Mouse (Mus musculus) kidney, adult 9 months (tissue): Measurements from ENCODE around the gene B4galt3.

Experiments used
- DNase-seq: peaks from one replicate; pipeline ENCODE4 v3.0.0; 2022

B4galt3 gene

GRCm38 (mm10) chr1:171241952-171242351 lies 28.2 kb upstream of the B4galt3 start:
- DNase-seq: peak; percentile 66

DNA sequence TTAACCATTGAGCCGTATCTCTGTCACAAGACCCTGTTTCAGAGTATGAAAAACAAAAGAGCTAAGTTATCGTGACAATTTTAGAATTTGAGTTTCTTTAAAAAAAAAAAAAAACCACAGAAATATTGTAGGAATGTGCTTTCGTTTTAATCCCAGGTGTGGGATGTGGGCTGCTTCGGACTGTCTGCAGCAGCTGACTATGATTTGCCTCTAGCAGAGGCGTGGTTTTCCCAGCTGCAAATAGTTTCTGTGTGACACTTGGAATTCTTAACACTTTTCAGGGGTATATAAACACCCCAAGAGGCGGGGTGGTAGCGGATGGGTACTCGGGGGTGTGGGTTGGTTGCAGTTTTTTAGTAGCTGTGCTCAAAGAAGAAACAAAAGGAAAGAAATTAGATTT lies 24.8 kb upstream of the B4galt3 start:
- DNase-seq: no peak

DNA sequence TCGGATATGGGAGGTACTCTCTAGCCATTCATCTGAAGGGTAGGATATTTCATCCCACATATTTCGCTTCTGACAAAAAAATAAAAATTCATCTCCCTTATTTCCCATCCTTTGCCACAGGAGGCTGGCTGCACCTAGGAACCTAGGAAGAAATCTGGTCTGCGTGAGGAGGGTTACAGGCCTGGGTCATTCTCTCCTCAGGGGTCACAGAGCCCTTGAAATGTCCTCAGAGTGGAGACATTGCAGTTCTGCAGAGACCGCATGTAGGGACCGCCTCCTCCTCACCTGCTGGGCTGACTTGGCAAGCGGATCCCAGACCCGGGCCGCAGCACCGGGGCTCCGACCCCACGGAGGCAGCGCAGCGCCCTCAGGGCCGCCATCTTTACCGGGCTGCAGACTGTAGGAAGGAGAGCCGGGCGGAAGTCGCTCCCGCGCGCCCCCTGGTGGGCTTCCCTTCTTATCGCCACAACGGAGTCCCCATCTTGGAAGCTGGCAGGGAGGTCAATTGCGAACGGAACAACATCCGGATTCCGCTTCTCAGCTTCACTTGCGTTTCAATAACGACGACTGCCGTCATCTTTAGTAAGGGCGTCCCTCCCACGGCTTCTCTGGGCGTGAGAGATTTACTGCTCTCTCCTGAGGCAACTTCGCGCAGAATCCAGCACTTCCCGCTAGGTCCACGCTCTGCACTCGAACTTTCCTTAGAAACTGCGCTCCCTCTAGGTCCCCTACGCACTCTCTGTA lies 23.2 kb upstream of the B4galt3 start:
- DNase-seq: peak; percentile 99

DNA sequence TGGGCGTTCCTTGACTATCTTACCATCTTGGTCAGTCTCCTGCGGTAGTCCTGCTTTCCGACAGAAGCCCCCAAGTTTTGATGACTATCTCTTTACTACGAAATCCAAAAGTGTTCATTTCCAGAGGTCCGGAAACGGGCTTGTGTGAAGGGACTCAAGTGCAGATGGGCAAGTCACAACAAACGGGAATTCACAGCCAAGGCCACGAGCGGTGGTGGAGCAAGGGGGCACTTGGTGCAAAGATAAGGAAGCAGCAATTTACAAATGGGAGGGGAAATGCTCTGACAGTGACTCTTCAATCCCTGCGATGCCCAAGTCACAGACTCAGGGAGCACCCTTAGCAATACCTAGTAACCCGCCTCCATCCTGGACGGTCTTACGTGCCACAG lies 22.7 kb upstream of the B4galt3 start:
- DNase-seq: no peak

DNA sequence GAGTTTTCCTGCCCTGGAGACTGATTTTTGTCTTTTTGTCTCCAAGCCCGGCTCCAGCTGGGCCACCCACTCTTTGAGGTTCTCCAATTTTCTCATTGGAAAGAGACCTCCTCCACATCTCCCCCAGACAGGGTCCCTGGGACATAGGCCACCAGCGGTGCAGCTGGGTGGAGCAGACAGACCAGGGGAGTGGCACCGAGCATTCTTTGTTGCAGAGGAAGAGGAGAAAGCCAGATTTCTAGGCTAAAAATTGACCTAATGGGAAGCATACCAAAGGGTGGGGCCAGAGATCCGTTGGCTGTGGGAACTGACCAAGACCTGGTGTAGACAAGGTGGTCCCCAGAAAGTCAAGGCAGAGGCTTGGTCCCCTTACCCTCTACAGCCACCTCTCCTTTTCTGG lies 22.2 kb upstream of the B4galt3 start:
- DNase-seq: no peak

- no peak for DNase-seq
These were observed 21.5 kb upstream of the B4galt3 start for GRCm38 (mm10) chr1:171248386-171249226.

- DNase-seq: no peak
These were observed 20.1 kb upstream of the B4galt3 start, which contains the start of gene Adamts4 for GRCm38 (mm10) chr1:171249913-171250600. Gene Adamts4, plus strand, starts transcription at chr1:171250421.

DNA sequence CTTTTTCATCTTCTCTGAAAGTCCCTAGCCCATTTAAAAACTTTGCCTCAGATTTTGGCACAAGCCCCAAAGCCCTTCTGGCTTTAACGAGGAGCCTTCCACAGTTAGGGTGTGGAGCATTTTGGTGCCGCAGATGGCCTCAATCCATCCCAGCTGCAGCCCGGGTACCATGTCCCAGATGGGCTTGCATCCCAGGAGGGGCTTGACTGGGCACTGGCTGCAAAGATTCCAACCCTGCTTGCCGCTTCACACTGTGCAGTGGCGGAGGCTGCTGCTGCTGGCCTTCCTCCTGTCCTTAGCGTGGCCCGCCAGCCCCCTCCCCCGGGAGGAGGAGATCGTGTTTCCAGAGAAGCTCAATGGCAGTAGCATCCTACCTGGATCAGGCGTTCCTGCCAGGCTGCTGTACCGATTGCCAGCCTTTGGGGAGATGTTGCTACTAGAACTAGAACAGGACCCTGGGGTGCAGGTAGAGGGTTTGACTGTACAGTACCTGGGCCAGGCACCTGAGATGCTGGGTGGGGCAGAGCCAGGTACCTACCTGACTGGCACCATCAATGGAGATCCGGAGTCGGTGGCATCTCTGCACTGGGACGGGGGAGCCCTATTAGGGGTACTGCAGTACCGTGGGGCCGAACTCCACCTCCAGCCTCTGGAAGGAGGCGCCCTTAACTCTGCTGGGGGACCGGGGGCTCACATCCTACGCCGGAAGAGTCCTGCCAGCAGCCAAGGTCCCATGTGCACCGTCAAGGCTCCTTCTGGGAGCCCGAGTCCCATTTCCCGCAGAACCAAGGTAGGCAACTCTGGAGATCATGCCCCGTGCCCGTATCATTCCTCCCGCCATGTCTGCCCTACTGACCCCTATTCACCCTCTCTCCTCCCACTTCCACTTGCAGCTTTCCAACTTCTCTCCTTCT lies 19.2 kb upstream of the B4galt3 start, which contains the start of gene Ndufs2:
TSS of gene Ndufs2 (minus strand) at position 709 of the 914 bp plus-strand sequence.
- DNase-seq: no peak

DNA sequence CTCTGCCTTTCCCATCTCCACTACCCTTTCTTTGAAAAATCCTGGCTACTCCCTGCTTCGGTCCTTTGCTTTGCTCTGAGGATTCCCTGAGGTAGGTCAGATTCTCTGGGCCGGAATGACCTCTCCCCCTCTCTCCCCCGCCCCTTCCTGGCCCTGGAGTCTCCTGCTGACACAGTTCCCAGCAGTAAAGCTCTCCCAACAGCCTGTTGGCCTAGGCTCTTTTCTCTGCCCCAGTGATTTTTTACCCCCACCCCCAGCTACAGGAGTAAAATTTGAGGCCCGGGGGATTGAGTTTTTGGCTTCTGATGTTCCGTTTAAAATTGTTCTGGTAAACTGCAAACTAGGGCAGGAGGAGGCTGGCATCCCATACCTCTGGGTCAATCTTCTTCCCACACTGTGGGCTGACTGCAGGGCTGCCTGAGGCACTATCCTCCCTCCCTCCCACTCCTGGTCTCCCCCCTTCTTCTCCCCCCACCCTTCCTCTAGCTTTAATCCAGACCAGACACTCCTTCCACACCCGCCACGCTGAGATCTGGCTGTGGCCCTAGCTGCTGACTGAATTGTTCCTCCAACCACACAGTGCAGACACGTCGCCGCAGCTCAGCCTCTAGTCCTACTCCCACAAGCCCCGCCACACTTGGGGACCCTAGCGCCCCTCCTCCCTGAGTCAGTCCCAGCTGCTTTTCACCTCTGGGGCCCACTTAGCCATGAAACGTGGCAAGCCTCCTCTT lies 18.4 kb upstream of the B4galt3 start:
- DNase-seq: no peak

GRCm38 (mm10) chr1:171252415-171252814 lies 17.7 kb upstream of the B4galt3 start:
- no peak for DNase-seq

DNA sequence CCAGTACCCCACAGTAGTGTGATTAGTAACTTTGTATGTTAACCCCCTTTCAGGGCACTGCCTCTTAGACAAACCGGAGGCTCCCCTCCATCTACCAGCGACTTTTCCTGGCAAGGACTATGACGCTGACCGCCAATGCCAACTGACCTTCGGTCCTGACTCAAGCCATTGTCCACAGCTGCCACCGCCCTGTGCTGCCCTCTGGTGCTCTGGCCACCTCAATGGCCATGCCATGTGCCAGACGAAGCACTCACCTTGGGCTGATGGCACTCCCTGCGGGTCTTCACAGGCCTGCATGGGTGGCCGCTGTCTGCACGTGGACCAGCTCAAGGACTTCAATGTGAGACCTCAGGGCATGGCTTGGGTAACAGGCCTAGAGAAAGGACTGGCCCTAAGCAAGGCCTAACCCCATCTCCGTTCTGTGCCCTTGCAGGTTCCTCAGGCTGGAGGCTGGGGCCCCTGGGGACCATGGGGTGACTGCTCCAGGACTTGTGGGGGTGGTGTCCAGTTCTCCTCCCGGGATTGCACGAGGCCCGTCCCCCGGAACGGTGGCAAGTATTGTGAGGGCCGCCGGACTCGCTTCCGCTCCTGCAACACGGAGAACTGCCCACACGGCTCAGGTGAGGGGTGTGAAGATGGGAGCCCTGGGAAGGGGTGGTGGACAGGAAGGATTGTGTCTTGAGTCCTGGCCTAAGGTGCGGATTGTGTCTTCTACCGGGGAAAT lies 13.9 kb upstream of the B4galt3 start:
- peak; percentile 77 for DNase-seq

- DNase-seq: peak; percentile 79
These were observed 13.1 kb upstream of the B4galt3 start for GRCm38 (mm10) chr1:171256937-171257548.

GRCm38 (mm10) chr1:171257781-171258180 lies 12.3 kb upstream of the B4galt3 start:
- no peak for DNase-seq

GRCm38 (mm10) chr1:171258921-171259320 lies 11.2 kb upstream of the B4galt3 start:
- DNase-seq: no peak

DNA sequence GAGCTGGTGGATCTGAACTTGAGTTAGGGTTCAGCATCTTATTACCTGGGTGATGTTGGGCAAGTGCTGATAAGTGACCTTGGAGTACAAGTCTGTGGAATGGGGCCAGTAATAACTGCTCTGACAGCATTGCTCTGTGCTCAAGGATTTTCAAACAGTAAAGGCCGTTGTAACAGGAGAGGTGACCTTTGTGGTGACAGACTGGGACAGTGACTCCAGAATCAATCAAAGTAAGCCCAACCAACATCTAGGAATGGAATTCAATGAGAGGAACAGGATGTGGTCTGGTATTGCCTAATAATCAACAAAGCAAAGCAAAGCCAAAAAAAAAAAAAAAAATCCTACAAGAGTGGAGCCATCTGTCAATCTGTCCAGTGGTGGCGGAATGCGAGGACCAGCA lies 9.8 kb upstream of the B4galt3 start:
- DNase-seq: no peak

- peak; percentile 67 for DNase-seq
These were observed 7.5 kb upstream of the B4galt3 start for GRCm38 (mm10) chr1:171262594-171263130.

DNA sequence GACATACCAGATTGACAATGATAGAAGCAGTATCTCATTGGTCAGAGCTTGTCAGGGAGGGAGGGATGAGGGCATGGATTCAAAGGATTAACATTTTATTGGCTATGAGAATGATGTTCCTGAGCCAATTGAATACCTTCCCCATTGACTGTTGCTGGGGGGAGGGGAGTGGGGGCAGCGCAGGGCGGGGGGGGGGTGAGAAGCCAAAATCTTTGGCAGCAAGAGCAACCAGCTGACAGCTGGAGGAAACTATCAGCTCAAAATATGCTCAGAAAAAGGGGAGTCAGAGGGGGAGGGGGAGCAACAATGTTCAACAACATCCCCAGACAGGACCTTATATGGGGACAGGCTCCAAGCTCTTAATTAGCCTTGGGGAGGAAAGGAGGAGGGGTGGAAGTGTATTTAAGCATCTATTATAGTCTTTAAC lies 6.9 kb upstream of the B4galt3 start:
- peak; percentile 61 for DNase-seq

DNA sequence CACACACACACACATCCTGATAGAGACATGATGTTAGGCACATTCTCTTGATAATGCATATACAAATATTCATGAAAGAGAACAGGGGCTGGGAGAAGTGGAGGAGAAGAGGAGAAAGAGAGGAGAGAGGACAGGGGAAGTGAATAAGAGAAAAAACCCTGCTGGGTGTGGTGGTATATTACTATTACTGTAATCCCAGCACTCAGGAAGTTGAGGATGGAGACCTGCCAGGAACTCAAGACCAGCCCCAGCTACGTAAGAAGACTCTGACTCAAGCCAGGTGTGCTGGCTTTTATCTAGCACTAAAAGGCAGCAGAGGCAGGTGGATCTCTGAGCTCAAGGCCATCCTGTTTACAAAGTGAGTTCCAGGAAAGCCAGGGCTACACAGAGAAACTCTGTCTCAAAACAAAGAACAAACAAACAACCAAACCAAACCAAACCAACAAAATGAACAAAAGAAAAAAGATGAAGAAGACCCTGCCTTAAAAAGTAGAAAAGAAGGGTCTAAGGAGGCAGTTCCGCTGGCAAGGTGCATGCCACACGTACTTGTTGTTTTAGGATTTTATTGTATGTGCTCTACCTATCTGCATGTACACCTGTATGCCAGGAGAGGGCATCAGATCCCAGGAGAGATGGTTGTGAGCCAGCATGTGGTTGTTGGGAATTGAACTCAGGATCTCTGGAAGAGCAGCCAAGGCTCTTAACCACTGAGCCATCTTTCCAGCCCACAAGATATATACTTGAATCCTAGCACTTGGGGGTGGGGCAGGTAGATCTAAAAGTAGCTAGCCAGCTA lies 6.3 kb upstream of the B4galt3 start:
- no peak for DNase-seq
